ENCODE assay signal across 15 mouse cellular contexts in genomic region chr16:25422997-25423396, GRCm38 (mm10).
"Had no signal": no experiment of that assay in that cellular context is flagged by ENCODE, and none has a peak within 500 bp of the region (broad histone marks: within the 10 kb centered on the region; RNA-seq: fewer than 3 reads in every experiment).

No protein-coding gene starts in this region.

- H3K4me3 ChIP-seq: limb, embryonic 13.5 days; megakaryocyte, embryonic 14.5 days; midbrain, embryonic 12.5 days; myocyte; neural tube, embryonic 12.5 days; stomach, embryonic 15.5 days had no signal

- H3K9ac ChIP-seq: limb, embryonic 13.5 days; liver, embryonic 14.5 days; midbrain, embryonic 12.5 days; neural tube, embryonic 12.5 days; stomach, embryonic 15.5 days had no signal

- H3K4me2 ChIP-seq: limb, embryonic 13.5 days; midbrain, embryonic 12.5 days; neural tube, embryonic 12.5 days; stomach, embryonic 15.5 days had no signal

- H3K27ac ChIP-seq: limb, embryonic 13.5 days; liver, embryonic 14.5 days; macrophage; midbrain, embryonic 12.5 days; neural tube, embryonic 12.5 days; stomach, embryonic 15.5 days had no signal

- H3K9me3 ChIP-seq: limb, embryonic 13.5 days; megakaryocyte, embryonic 14.5 days; midbrain, embryonic 12.5 days; neural tube, embryonic 12.5 days; stomach, embryonic 15.5 days had no signal

- H3K27me3 ChIP-seq: limb, embryonic 13.5 days; megakaryocyte, embryonic 14.5 days; midbrain, embryonic 12.5 days; neural tube, embryonic 12.5 days; stomach, embryonic 15.5 days had no signal

- H3K36me3 ChIP-seq: limb, embryonic 13.5 days; midbrain, embryonic 12.5 days; neural tube, embryonic 12.5 days; stomach, embryonic 15.5 days had no signal

- H3K4me1 ChIP-seq: neural tube, embryonic 12.5 days had no signal

- DNase-seq: kidney, adult 8-10 months; kidney, postnatal 36 days; left cerebral cortex, postnatal 4 days; retina, postnatal 1 day; thymus, postnatal 36 days had no signal

- ATAC-seq: intestine, postnatal 0 days; midbrain, embryonic 16.5 days had no signal
